Mouse (Mus musculus) urinary bladder, adult 18-20 months (tissue): ENCODE measurements at regions not wholly inside any gene's neighbourhood (a gene's known extent, or its start where the extent isn't known, plus 50 kb on each side); places are given as distances from the start of the nearest gene placed in this dataset.

Experiments used
- DNase-seq, 2 experiments: peaks; one replicate each; pipeline ENCODE4 v3.0.0; 2022; ENCODE audit warnings: low spot score in 2 of 2, mixed read lengths in 2 of 2

- DNase-seq, result no peak
These were observed 53.8 kb upstream of the Phc1 start for GRCm38 (mm10) chr6:122394160-122394559.

GRCm38 (mm10) chr6:122393231-122393881 lies 53.0 kb upstream of the Phc1 start:
- DNase-seq, result no peak

- DNase-seq, result peak; percentile 30 to 60
These were observed 51.6 kb upstream of the Phc1 start for GRCm38 (mm10) chr6:122391725-122392667.

GRCm38 (mm10) chr6:122391126-122391525 lies 50.8 kb upstream of the Phc1 start:
- DNase-seq, result no peak

GRCm38 (mm10) chr6:122390720-122391119 lies 50.4 kb upstream of the Phc1 start:
- DNase-seq, result no peak
